Mouse (Mus musculus): ENCODE results near the gene Hist2h2aa1. TPM values are rescaled to one million over a fixed set of nuclear protein-coding genes. Genes with fewer than 3 reads are reported as not detected.
A peak's percentile ranks its signal among the peaks of the same experiment; 100 is the strongest.

The Hist2h2aa1 gene
- polyA plus RNA-seq, 1 experiment: not detected

DNA sequence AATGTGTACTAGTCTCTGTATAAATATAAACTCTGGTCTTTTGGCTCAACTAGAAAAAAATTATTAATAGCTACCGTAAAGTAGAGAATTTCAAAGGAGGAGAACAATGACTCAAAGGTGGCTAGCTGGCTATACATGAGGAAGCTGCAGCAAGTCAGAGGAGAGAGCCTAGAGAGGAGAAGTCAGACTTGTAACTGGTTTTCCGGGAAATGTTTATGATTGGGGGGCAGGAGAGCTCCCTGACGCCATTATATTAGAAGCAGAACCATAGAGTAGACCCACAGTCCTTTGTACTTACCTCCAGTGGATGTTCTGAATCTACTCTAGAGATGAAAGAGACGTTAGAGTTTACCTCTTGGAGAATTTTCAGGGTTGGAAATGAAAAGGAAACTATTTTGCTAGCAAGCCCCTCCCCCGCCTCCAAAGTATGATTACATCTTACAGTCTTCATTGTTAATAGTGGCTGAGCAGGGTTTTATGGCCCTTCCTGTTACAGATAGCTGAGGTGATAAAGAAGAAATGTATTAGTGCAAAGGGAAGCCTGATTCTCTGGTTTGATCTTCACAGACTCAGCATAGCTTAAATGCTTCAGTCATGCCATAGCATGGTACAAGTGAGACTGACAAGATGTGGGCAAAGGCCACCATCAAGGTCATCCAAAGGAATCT lies 10.8 kb downstream of the Hist2h2aa1 start:
- peaks cover under 1% of the 10 kb centered on the region; the same call in 1 of the 2 replicates for H3K4me1 ChIP-seq (ENCODE audit: control insufficient read depth, insufficient read depth, low read length)
- H3K4me3 ChIP-seq (replicated peaks; ENCODE audit: control insufficient read depth, low read depth, low read length): no peak overlapping the region
- WGBS: 46% methylated on average over 5 of the region's 5 CpGs
- TF ChIP-seq POLR2A (IDR thresholded peaks at IDR 0.05; ENCODE audit: borderline replicate concordance, control insufficient read depth, low read depth, low read length) (no peak), CTCF (IDR thresholded peaks at IDR 0.05; ENCODE audit: control insufficient read depth, insufficient read depth, low read length) (no peak)
- no peak overlapping the region for H3K27ac ChIP-seq (ENCODE audit: control insufficient read depth, insufficient read depth, low read depth, low read length, poor library complexity)

DNA sequence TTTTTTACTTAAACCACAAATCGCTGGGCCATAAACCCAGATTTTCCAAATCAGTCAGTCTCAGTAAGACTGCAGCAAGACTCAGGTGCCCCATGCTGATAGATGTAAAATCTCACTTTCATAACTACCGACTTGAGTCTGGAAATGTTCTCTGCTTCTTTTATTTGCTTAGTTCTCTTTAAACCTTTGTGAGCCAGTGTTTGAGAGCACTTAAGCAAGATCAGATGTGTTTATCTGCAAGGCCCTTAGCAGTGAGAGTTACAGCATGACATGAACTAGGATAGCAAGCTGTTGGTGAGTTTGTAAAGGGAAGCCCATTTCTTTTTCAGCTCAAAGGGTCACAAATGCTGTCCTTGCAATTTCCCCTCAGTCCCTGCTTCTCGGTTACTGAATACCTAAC lies 11.9 kb downstream of the Hist2h2aa1 start:
- H3K4me1 ChIP-seq (ENCODE audit: control insufficient read depth, insufficient read depth, low read length): no peaks in the 10 kb centered on the region; the same call in 1 of the 2 replicates

GRCm38 (mm10) chr3:96260220-96260619 lies 14.9 kb downstream of the Hist2h2aa1 start:
- H3K4me1 ChIP-seq (ENCODE audit: control insufficient read depth, insufficient read depth, low read length): no peaks in the 10 kb centered on the region; the same call in 1 of the 2 replicates
- no peak for TF ChIP-seq CTCF (IDR thresholded peaks at IDR 0.05; ENCODE audit: control insufficient read depth, insufficient read depth, low read length)
- H3K27ac ChIP-seq (ENCODE audit: control insufficient read depth, insufficient read depth, low read depth, low read length, poor library complexity): no peak overlapping the region
- H3K4me3 ChIP-seq (replicated peaks; ENCODE audit: control insufficient read depth, low read depth, low read length): no peak overlapping the region
- 88% methylated on average over 5 of the region's 5 CpGs for WGBS

More for the DNA sequence above, 11.9 kb downstream of the Hist2h2aa1 start:
- no peak overlapping the region for H3K4me3 ChIP-seq (replicated peaks; ENCODE audit: control insufficient read depth, low read depth, low read length)
- WGBS: 76% methylated on average over 3 of the region's 3 CpGs
- TF ChIP-seq POLR2A (IDR thresholded peaks at IDR 0.05; ENCODE audit: borderline replicate concordance, control insufficient read depth, low read depth, low read length) (no peak), CTCF (IDR thresholded peaks at IDR 0.05; ENCODE audit: control insufficient read depth, insufficient read depth, low read length) (no peak)
- H3K27ac ChIP-seq (ENCODE audit: control insufficient read depth, insufficient read depth, low read depth, low read length, poor library complexity): no peak overlapping the region

- Histone ChIP-seq H3K4me1 (ENCODE audit: control insufficient read depth, insufficient read depth, low read length) (no peaks in the 10 kb centered on the region; the same call in 1 of the 2 replicates), H3K4me3 (replicated peaks; ENCODE audit: control insufficient read depth, low read depth, low read length) (peak overlapping the region; percentile 38), H3K27ac (ENCODE audit: control insufficient read depth, insufficient read depth, low read depth, low read length, poor library complexity) (peak overlapping the region; percentile 98)
- no peak for TF ChIP-seq CTCF (IDR thresholded peaks at IDR 0.05; ENCODE audit: control insufficient read depth, insufficient read depth, low read length)
- TF ChIP-seq POLR2A (IDR thresholded peaks at IDR 0.05; ENCODE audit: borderline replicate concordance, control insufficient read depth, low read depth, low read length): no peak
- WGBS: 49% methylated on average over 3 of the region's 3 CpGs
Measured at GRCm38 (mm10) chr3:96261623-96262022, 16.3 kb downstream of the Hist2h2aa1 start.

- H3K4me1 ChIP-seq (ENCODE audit: control insufficient read depth, insufficient read depth, low read length): no peaks in the 10 kb centered on the region; the same call in 1 of the 2 replicates
- no peak; the same call in 1 of the 2 replicates for TF ChIP-seq CTCF (IDR thresholded peaks at IDR 0.05; ENCODE audit: control insufficient read depth, insufficient read depth, low read length)
- TF ChIP-seq POLR2A (IDR thresholded peaks at IDR 0.05; ENCODE audit: borderline replicate concordance, control insufficient read depth, low read depth, low read length): peak; percentile 56
Measured at GRCm38 (mm10) chr3:96262216-96262875, 17.0 kb downstream of the Hist2h2aa1 start.

DNA sequence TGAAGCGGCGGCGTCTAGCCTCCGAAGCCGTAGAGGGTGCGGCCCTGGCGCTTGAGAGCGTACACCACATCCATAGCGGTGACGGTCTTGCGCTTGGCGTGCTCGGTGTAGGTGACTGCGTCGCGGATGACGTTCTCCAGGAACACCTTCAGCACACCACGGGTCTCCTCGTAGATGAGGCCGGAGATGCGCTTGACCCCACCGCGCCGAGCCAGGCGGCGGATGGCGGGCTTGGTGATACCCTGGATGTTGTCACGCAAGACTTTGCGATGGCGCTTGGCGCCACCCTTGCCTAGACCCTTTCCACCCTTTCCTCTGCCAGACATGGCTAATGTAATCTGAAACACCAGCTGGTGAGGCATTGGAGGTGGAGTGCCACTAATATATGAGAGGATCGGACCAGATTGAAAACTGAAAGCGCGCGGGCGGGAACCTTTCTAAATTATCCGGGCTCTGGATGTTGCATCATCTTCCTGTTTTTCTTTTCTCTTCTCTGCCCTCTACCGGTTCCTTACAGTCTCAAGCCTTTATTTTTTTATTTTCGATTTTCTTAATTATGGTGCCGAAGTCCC lies 17.8 kb downstream of the Hist2h2aa1 start, which contains the start of gene Hist2h4:
Hist2h4 (minus strand) TSS at position 333 of the 572 bp plus-strand sequence.
- H3K4me3 ChIP-seq (replicated peaks; ENCODE audit: control insufficient read depth, low read depth, low read length): peak within 1 kb of the TSS; percentile 74
- H3K27ac ChIP-seq (ENCODE audit: control insufficient read depth, insufficient read depth, low read depth, low read length, poor library complexity): peak within 1 kb of the TSS; percentile 98
- TF ChIP-seq CTCF (IDR thresholded peaks at IDR 0.05; ENCODE audit: control insufficient read depth, insufficient read depth, low read length) (peak; percentile 26; the same call in 1 of the 2 replicates), POLR2A (IDR thresholded peaks at IDR 0.05; ENCODE audit: borderline replicate concordance, control insufficient read depth, low read depth, low read length) (peak; percentile 100)
- under 1% methylated on average over 40 of the region's 40 CpGs for WGBS
- H3K4me1 ChIP-seq (ENCODE audit: control insufficient read depth, insufficient read depth, low read length): no peaks in the 10 kb centered on the region; the same call in 1 of the 2 replicates

More at GRCm38 (mm10) chr3:96262216-96262875, 17.0 kb downstream of the Hist2h2aa1 start:
- WGBS: under 1% methylated on average over 19 of the region's 19 CpGs
- Histone ChIP-seq H3K27ac (ENCODE audit: control insufficient read depth, insufficient read depth, low read depth, low read length, poor library complexity) (peak overlapping the region; percentile 98), H3K4me3 (replicated peaks; ENCODE audit: control insufficient read depth, low read depth, low read length) (peak overlapping the region; percentile 74)

DNA sequence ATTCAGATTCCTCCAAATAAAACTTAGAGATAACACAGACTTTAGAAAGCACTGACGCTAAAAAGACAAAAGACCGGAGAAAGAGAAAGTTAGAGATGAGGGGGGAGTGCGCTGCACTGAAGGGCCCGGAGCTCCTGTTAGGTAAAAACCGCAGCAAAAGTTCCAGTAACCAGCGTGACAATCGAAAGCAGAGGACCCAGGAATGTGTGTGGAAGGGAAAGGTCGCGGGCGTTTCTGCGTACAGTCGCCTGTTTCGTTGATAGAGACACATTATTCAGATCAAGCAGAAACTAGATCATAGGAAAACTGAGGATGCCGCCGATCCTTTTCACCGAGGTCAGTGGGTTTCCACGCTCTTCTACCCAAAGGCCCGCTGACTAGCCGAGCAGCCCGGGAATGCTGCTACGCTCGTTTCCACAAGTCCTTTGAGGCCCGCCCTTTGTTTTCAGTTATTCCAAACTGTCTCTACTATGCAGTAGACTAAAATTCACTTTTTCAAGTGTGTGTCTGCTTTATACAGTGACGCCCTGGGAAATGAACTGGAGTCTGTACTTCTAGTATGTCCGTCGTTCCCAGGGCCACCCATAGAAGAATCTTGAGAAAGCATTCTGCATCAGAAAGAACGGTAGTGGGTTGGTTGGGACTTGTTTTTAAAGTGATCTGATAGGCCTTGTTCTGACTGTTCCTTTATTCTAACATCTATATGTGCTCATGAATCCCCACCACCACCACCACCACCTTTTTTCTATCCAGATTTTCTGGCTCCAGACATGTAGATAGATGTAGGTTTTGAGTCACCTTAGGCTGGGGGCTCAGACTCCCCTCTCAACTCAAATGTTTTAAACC lies 18.5 kb downstream of the Hist2h2aa1 start:
- TF ChIP-seq CTCF (IDR thresholded peaks at IDR 0.05; ENCODE audit: control insufficient read depth, insufficient read depth, low read length) (no peak), POLR2A (IDR thresholded peaks at IDR 0.05; ENCODE audit: borderline replicate concordance, control insufficient read depth, low read depth, low read length) (no peak)
- no peaks in the 10 kb centered on the region; the same call in 1 of the 2 replicates for H3K4me1 ChIP-seq (ENCODE audit: control insufficient read depth, insufficient read depth, low read length)
- peak overlapping the region; percentile 57 for H3K4me3 ChIP-seq (replicated peaks; ENCODE audit: control insufficient read depth, low read depth, low read length)
- WGBS: under 1% methylated on average over 27 of the region's 27 CpGs
- H3K27ac ChIP-seq (ENCODE audit: control insufficient read depth, insufficient read depth, low read depth, low read length, poor library complexity): peak overlapping the region; percentile 97
